Mouse (Mus musculus): Measurements from ENCODE around the gene Usp7.

- TF ChIP-seq CTCF (IDR thresholded peaks at IDR 0.05; ENCODE audit: borderline replicate concordance, control insufficient read depth, extremely low read depth, insufficient read depth, low read length, poor library complexity) (no peak), POLR2A (IDR thresholded peaks at IDR 0.05; ENCODE audit: control insufficient read depth, extremely low read depth, insufficient read depth, low read length, poor library complexity) (no peak)
These were observed 39.8 kb downstream of the Usp7 start for GRCm38 (mm10) chr16:8752334-8752733.
